Mouse (Mus musculus) spleen, adult 10 weeks (tissue): ENCODE measurements around the gene Gm10153. TPM values are rescaled to one million over a fixed set of nuclear protein-coding genes. Genes with fewer than 3 reads are reported as not detected.

ENCODE experiments used
- polyA plus RNA-seq: library from polyadenylated mRNA; stranded (reverse); fragments of 350-450 nt; fragmentation: Illumina TruSeq; extraction: RNeasy Lipid Tissue Mini Kit (QIAGEN cat#74804); gene quantifications from one replicate; pipeline ENCODE4 v1.2.3, GENCODE M21; 2015; ENCODE audit warnings: low replicate concordance; ENCODE audit not compliant: insufficient read depth

The Gm10153 gene
- polyA plus RNA-seq, result not detected

GRCm38 (mm10) chr7:142190289-142190688 is at the start of gene Gm10153:
Gene Gm10153, minus strand, starts transcription at chr7:142190389.

DNA sequence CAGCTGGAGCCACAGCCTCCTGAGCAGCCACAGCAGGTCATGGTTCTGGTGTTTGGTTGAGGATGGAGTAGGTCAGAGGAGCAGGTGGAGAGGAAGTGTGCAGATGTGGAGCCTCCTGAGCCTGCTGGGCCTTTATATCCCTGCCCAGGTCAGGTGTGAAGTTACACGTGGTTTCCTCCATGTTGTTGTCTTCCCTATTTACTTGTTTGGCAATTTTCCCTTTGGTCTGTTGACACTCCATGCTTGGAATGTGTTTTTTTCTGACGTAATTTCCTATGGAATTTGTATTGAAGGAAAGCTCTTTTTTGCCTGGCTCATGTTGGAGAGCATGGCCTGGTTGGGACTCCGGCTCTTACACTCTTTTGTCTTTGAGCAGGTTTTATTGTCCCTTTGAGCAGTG is 39.7 kb upstream of the Gm10153 start, which contains the start of gene Krtap5-5:
Krtap5-5 (minus strand) TSS at position 101 of the 400 bp plus-strand sequence.

GRCm38 (mm10) chr7:142211559-142211958 is 21.4 kb upstream of the Gm10153 start, which contains the start of gene Gm7579:
Gene Gm7579, plus strand, starts transcription at chr7:142211859.

GRCm38 (mm10) chr7:142201064-142201463 is 10.9 kb upstream of the Gm10153 start, which contains the start of gene Krtap5-3:
Gene Krtap5-3, plus strand, starts transcription at chr7:142201364.

GRCm38 (mm10) chr7:142175905-142176304 is 14.3 kb downstream of the Gm10153 start, which contains the start of gene Krtap5-2:
Gene Krtap5-2, minus strand, starts transcription at chr7:142176005.

DNA sequence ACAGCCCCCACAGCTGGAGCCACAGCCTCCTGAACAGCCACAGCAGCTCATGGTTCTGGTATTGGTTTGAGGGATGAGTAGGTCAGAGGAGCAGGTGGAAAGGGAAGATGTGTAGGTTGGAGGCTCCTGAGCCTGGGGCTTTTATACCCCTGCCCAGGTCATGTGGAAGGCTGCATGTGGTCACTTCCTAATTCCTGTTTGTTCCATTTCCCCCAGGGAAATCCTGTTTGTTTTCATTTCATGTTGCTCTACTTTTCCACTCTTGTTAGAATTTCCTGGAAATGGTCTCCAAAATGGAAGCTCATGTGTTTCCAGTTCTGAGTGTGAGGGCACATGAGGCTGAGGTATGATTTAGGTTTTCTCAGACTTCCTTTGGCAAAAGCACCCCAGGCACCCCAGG is 24.6 kb downstream of the Gm10153 start, which contains the start of gene Gm4553:
Gm4553 (minus strand) TSS at position 101 of the 400 bp plus-strand sequence.

GRCm38 (mm10) chr7:142157013-142157412 is 33.2 kb downstream of the Gm10153 start, which contains the start of gene Gm29735:
Gene Gm29735, minus strand, starts transcription at chr7:142157113.

DNA sequence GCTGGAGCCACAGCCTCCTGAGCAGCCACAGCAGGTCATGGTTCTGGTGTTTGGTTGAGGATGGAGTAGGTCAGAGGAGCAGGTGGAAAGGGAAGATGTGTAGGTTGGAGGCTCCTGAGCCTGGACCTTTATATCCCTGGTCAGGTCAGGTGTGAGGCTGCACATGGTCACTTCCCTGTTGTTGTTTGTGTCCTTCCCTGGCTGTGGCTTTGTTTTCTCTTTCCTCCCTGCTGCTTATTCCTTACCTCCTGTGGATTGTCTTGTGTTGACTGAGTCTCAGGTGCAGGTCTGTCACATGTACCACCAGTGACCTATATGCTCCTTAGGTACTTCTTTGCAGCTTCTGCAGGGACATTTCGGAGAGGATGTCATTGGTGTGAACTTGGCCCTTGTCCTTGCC is 45.7 kb downstream of the Gm10153 start, which contains the start of gene Gm45337:
Gm45337 (minus strand) TSS at position 101 of the 400 bp plus-strand sequence.

Other genes starting within 250 kb of the Gm10153 start
- gene Brsk2, start 240.6 kb downstream of the Gm10153 start, polyA plus RNA-seq, result not detected
- gene Mob2, start 129.3 kb downstream of the Gm10153 start, polyA plus RNA-seq, result 34.7 TPM
- gene Dusp8, start 94.5 kb downstream of the Gm10153 start, polyA plus RNA-seq, result 0.88 TPM
- not detected for gene Gm45618, start 69.7 kb downstream of the Gm10153 start, polyA plus RNA-seq
- gene Gm39115, start 54.4 kb downstream of the Gm10153 start, polyA plus RNA-seq, result not detected
- not detected for gene Gm45337, start 45.8 kb downstream of the Gm10153 start, polyA plus RNA-seq
- not detected for gene Gm29735, start 33.3 kb downstream of the Gm10153 start, polyA plus RNA-seq
- not detected for gene Gm4553, start 24.6 kb downstream of the Gm10153 start, polyA plus RNA-seq
- gene Krtap5-2, start 14.4 kb downstream of the Gm10153 start, polyA plus RNA-seq, result not detected
- gene Krtap5-3, start 11.0 kb upstream of the Gm10153 start, polyA plus RNA-seq, result not detected
- not detected for gene Gm7579, start 21.5 kb upstream of the Gm10153 start, polyA plus RNA-seq
- gene Krtap5-5, start 39.6 kb upstream of the Gm10153 start, polyA plus RNA-seq, result not detected
- not detected for gene Gm40460, start 50.7 kb upstream of the Gm10153 start, polyA plus RNA-seq
- not detected for gene Gm2431, start 68.0 kb upstream of the Gm10153 start, polyA plus RNA-seq
- not detected for gene Gm4559, start 84.0 kb upstream of the Gm10153 start, polyA plus RNA-seq
- gene Krtap5-1, start 106.7 kb upstream of the Gm10153 start, polyA plus RNA-seq, result not detected
- gene Krtap5-4, start 113.2 kb upstream of the Gm10153 start, polyA plus RNA-seq, result not detected
- gene Ifitm10, start 183.4 kb upstream of the Gm10153 start, polyA plus RNA-seq, result 3.0 TPM
- gene Gm49369, start 192.3 kb upstream of the Gm10153 start, polyA plus RNA-seq, result 0.93 TPM
- gene Ctsd, start 197.6 kb upstream of the Gm10153 start, polyA plus RNA-seq, result 310 TPM
- 0.32 TPM for gene Syt8, start 244.5 kb upstream of the Gm10153 start, polyA plus RNA-seq